Mouse (Mus musculus) bone marrow, adult 2 months (tissue): Measurements from ENCODE around the gene Sall1.

ENCODE experiments used
- CTCF ChIP-seq: fragments of 200-500 bp; IDR thresholded peaks from 2 replicates; pipeline ENCODE4 v1.5.1; 2011; ENCODE audit warnings: low read length, control low read depth; ENCODE audit not compliant: control insufficient read depth, insufficient read depth
- POLR2A ChIP-seq: fragments of 200-500 bp; IDR thresholded peaks from 2 replicates; pipeline ENCODE4 v1.6.1; 2011; ENCODE audit warnings: low read depth, mild to moderate bottlenecking, control low read depth, low read length, borderline replicate concordance; ENCODE audit not compliant: control insufficient read depth

DNA sequence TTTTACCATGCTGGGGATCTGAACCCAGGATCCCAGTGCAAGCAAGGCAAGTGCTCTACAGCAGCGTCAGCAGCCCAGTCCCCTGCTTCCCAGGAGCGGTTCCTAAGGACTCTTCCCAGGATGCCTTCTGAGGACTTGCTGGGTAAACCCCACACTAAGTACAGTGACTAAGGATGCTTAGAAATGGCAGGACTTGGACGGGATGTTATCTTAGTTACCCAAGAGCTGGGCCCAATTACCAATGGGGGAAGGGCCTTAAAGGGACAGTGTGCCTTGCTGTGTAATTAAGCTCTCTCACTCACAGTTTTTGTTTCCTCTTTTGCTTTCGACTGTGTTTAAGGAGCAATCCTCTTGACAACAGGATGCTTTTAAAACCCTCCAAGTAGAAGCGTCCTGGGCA is 22.8 kb downstream of the Sall1 start:
- TF ChIP-seq CTCF: no peak
- no peak for TF ChIP-seq POLR2A
